Mouse (Mus musculus) kidney, adult 11 months (tissue): ENCODE results near the gene Kif5a.
A peak's percentile ranks its signal among the peaks of the same experiment; 100 is the strongest.
"Not testable (repeated sequence)": the region's sequence is repeated elsewhere in the genome, so short reads cannot be mapped to it uniquely, and the experiment has no call there.

Experiments
- DNase-seq: peaks from one replicate; pipeline ENCODE4 v3.0.0; 2022

The Kif5a gene

GRCm38 (mm10) chr10:127262548-127263398 is at the start of gene Kif5a:
Kif5a (minus strand) TSS chr10:127263348.
- DNase-seq = peak; percentile 18

DNA sequence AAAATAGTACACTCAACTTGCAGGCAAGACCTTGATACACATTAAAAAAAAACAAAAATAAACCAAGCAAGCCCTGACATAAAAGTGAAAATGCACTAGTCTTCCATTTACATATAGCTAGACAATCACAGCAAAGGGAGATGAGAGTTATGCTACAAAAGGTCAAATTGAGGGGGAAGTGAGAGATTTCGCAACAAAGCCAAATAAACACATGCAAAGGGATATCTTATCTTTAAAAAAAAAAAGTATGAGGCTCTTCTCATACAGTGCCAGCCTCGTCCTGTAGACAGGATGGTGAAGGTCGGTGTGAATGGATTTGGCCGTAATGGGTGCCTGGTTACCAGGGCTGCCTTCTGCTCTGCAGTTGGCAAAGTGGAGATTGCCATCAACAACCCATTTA is 49.7 kb upstream of the Kif5a start:
- no peak for DNase-seq

DNA sequence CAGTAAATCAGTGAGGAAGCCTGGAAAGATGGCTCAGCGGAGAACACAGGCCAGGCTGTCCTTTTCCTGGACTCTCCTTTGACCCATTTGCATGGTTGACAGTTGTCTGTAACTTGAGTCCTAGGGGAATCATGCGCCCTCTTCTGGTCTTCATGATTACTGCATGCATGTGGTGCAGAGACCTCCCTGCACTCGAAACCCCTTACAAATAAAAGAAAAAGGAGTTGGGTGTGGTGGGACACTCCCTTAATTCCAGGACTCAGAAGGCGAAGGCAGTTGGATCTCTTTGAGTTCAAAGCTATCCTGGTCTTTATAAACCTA is 49.2 kb upstream of the Kif5a start:
- DNase-seq = peak; percentile 82

GRCm38 (mm10) chr10:127311476-127312355 is 48.6 kb upstream of the Kif5a start, which contains the start of gene Mars:
Mars (minus strand) TSS chr10:127311786.
- peak; percentile 96 for DNase-seq

DNA sequence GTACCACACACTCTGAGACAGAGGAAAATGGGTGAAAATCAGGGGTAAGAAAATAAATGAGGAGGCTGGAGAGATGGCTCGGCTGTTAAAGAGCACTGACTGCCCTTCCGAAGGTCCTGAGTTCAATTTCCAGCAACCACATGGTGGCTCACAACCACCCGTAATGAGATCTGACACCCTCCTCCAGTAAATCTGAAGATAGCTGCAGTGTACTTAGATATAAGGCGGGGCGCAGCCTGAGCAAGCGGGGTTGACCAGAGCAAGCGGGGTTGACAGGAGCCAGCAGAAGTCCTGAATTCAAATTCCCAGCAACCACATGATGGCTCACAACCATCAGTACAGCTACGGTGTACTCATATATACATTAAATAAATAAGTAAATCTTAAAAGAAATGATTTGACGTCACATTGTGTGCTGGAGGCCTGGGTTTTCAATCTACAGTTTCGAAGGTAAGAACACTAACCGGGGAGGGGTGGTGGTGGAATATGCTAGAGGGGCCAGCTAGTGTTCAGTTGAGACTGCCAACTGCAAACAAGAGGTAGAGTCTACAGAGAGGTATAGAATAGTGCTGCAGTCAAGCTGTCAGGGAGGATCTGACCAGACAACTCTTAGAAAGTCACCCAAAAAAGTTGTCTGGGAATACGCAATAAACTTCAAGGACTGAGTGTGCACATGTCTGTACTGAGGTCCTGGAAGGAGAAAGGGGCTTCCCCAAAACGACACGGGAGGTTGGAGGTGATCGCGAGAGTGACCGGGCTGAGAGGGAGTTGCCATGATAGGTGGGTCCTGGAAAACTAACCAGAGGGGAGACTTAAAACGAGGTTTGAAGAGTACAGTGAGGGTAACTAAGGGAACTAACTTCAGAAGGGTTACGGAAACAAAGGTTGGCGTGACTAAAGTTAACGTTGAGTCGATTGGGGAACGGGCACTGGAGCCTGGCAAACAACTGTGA is 47.7 kb upstream of the Kif5a start:
- no peak for DNase-seq

GRCm38 (mm10) chr10:127309167-127309566 is 46.0 kb upstream of the Kif5a start:
- not testable (repeated sequence) for DNase-seq

DNA sequence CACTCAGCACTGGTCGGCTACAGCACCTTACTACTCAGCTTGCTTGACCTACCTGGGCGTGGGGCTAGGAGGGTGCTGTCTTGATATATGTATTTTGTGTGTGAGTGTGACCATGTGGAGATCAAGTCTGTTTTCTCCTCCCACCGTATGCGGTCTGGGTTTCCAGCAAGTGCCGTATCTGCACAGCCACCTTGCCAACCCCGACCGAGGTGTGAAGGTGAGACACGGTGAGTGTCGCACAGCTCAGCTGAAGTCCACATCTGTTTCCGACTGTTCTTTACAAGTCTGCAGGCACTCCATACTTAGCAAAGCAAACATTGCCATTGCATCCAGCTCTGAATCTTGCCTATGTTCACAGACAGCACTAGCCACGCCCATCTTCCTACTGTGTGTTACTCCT is 40.0 kb upstream of the Kif5a start:
- DNase-seq = no peak

DNA sequence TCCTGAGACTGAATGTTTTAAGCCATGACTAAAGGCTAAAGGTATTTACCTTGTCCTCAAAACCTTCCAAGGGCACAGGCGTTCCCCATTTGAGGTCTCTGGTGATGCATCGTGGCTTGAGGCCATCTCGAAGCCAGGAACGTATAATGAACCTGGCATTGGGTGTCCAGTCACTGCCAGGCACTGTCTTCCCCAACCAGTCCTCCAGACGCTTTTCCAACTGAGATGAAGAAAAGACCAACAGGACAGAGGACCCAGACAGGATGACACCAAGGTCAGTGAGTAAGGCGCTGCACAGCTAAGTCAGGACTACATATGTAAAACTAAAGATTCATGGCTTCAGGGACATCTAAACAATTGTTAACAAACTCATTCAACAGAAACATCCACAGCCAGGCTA is 37.2 kb upstream of the Kif5a start:
- DNase-seq = no peak

DNA sequence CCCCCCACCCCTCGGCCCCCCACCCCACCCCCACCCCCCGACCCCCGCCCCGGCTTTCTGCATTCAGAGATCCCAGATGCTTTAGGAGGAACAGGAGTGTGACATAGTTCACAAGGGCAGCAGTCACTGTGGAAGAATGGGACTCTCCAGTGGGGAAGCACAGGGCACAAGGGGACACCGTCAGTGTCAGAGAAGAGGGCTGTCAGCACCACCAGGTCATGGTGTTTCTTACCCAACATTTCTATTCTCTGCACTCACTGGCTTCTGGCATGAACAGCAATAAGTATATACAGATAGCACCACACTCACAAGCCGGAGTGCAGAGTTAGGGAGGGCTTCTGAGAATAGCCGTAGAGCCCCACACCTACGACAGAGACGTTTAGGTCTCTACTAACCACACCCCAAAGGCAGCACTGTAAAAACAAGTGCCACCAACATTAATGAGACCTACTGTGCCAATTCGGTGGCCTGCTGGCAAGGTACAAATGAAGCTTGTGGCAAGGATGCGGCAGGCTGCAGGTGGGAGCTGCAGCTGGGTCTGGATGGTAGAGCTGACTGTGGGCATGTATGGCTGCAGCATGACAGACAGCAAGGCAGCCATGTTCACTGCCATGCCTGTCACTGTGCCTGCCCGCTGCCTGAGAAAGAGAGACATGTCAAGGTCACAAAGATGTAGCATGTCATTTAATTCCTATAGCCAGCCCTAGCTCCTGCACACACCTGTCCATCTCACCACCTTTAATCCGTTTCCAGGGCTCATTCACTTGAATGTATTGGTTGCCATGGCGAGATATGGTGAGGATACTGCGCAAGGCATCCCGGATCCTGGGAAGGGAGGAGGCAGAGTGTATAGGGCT is 34.1 kb upstream of the Kif5a start:
- DNase-seq = no peak

- DNase-seq = no peak
Measured at GRCm38 (mm10) chr10:127295986-127296794, 33.0 kb upstream of the Kif5a start.

- DNase-seq = peak; percentile 25
Measured at GRCm38 (mm10) chr10:127294895-127295510, 31.9 kb upstream of the Kif5a start.

DNA sequence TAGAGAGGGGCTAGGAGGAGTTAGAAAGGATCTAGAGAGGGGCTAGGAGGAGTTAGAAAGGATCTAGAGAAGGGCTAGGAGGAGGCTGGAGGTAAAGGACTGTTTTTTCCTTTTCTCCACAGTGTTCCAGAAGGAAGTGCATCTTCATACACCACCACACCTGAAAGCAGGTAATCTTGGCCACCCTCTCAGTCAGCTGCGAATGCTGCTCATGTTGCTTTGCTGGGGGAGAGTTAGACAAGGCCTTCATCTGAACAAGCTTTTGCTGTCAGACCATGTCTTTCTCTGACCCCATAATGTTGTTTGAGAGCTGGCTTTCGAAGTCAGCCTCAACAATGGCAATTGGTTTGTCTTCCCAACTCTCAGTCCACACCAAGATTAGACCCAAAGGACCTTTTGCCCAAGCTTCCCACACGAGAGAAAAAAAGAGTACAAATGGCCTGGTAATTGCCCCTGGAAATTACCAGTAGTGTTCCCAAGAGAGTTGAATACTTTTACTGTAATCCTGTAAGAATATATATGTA is 30.5 kb upstream of the Kif5a start:
- no peak for DNase-seq

GRCm38 (mm10) chr10:127292987-127293538 is 29.9 kb upstream of the Kif5a start:
- DNase-seq = peak; percentile 40

DNA sequence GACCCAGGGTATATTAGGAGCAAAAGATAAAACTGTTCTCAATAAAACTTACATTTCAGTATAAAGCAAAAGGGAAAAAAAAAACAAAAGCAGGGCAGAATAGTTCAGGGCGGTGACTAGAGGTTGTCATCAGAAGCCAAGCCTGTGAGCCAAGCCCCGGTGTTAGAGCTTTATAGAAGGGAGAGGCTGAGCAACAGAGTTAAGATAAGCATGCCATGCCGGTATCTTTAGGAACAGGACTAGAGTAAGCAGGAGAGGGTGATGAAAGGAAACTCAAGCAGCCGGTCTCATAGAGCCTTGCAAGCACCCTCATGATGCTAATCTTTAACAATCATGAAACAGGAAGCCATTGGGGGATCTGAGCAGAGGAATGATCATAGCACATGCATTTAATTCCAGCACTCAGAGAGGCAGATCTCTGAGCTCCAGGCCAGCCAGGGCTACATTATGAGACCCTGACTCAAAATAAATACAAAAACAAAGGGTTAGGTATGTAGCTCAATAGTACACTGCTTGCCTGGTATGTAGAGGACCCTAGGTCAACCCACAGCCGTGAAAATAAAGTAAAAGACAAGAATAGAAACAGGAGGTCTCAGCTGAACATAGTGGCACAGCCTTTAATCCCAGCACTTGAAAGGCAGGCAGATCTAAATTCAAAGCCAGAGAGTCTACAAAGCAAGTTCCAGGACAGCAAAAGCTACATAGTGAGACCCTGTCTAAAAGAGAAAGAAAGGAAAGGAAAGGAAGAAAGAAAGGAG is 28.9 kb upstream of the Kif5a start:
- no peak for DNase-seq

DNA sequence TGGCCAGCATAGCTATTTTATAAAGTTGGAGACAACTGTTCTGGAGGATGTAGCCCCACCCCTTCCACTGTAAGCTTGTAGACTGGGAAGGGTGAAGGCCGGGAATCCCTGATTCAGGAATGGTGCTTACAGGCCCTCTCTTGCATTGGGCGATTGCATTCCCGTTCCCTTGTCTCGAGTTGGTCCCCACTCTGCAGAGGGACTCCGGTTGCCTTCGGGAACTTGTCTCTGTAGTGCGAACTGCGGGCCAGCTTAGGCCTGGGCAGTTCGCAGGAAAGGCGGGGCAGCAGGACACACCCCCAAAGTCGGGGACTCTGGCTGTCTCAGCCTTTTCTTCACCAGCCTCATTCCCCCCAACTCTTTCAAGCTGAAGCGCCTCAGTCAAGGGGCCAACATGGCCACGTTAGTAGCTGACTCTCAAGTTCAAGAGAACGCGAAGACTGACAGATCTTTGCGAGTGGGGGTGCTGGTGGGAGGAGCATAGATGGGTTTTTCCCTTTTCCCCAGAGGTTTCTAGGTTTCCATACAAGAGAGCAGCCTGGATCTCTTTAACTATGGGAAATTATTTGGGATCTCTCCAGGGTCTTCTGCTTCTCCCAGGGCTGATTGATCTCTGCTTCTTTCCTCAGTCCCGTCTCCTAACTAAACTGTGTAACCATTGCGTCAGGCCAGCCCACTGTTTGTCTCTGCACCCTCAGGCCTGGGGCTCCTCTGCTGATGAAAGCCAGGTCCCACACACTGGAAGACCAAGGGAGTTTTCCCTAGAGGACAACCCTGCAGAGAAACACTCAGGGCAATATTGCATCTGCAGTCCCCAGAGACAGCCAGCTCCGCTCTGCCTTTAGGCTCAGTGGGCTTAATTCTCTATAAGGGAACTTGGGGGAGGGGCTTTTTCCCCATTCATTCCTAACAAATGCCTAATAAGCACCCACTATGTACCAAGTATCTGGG is 28.1 kb upstream of the Kif5a start:
- no peak for DNase-seq

DNA sequence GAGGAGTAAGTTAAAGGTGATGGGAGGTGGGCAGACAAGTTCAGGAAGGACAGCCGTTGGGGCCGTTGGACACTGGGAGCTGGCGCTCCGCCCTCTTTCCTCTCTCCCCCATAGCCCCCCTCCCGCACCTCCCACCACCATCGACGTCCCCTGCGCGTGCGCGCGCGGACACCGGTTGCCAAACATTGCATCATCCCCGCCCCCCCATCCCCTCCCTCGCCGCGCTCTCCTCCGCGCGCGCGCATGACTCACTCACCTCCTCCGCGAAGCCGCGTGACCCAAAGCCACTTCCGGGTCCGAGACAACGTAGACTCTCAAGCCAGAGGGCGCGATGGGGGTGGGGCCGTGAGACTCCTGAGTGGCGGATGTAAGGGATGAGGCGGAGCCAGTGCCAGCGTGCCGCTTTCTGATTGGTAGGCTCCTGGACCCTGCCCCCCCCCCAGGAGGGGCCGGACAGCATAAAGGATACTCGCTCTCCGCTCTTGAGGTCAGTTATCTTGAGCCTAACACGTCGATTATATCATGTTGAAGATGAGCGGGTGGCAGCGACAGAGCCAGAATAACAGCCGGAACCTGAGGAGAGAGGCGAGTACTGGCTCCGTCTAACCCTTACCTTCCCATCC is 27.3 kb upstream of the Kif5a start:
- peak; percentile 100 for DNase-seq

GRCm38 (mm10) chr10:127289573-127290191 is 26.5 kb upstream of the Kif5a start:
- DNase-seq = peak; percentile 85
